Mouse (Mus musculus) liver, adult 2 months (tissue): ENCODE data around the gene Abca3. TPM values are rescaled to one million over a fixed set of nuclear protein-coding genes. Genes with fewer than 3 reads are reported as not detected.
"Not testable (repeated sequence)": the region's sequence is repeated elsewhere in the genome, so short reads cannot be mapped to it uniquely, and the experiment has no call there.

Source experiments
- DNase-seq: peaks from one replicate; pipeline ENCODE4 v3.0.0-alpha.2; 2011; ENCODE audit warnings: low read depth, low spot score; ENCODE audit errors: extremely low read depth
- H3K27ac ChIP-seq: fragments of 200-500 bp; replicated peaks from 2 replicates; pipeline ENCODE4 v1.5.1; 2012; ENCODE audit warnings: low read depth, mild to moderate bottlenecking, control low read depth, inconsistent platforms, low read length; ENCODE audit not compliant: insufficient read depth
- H3K27me3 ChIP-seq: fragments of 200-500 bp; 2 replicates; pipeline ENCODE4 v1.6.1; 2012; ENCODE audit warnings: mild to moderate bottlenecking, moderate library complexity, low read length, inconsistent platforms; ENCODE audit not compliant: control insufficient read depth, insufficient read depth
- H3K36me3 ChIP-seq: fragments of 200-500 bp; 2 replicates; pipeline ENCODE4 v1.6.1; 2012; ENCODE audit warnings: low read length, inconsistent platforms; ENCODE audit not compliant: control insufficient read depth, insufficient read depth
- H3K4me1 ChIP-seq: fragments of 200-500 bp; 2 replicates; pipeline ENCODE4 v1.6.1; 2011; ENCODE audit warnings: low read length; ENCODE audit not compliant: control insufficient read depth, insufficient read depth
- H3K4me3 ChIP-seq: fragments of 200-500 bp; 2 replicates; pipeline ENCODE4 v1.5.1; 2011; ENCODE audit warnings: low read depth, mild to moderate bottlenecking, control low read depth, low read length, moderate library complexity; ENCODE audit not compliant: insufficient read depth
- H3K79me2 ChIP-seq: fragments of 200-500 bp; 2 replicates; pipeline ENCODE4 v1.6.1; 2012; ENCODE audit warnings: inconsistent platforms, mild to moderate bottlenecking, low read length, moderate library complexity; ENCODE audit not compliant: control insufficient read depth, insufficient read depth
- H3K9ac ChIP-seq: fragments of 200-500 bp; 2 replicates; pipeline ENCODE4 v1.6.1; 2012; ENCODE audit warnings: low read depth, mild to moderate bottlenecking, control low read depth, inconsistent platforms, low read length
- CTCF ChIP-seq: fragments of 200-500 bp; IDR thresholded peaks from 2 replicates; pipeline ENCODE4 v1.5.1; 2011; ENCODE audit warnings: low read depth, low read length, control low read depth
- POLR2A ChIP-seq: fragments of 200-500 bp; IDR thresholded peaks from 2 replicates; pipeline ENCODE4 v1.6.1; 2011; ENCODE audit warnings: low read length, control low read depth; ENCODE audit not compliant: insufficient read depth; ENCODE audit errors: extremely low read depth
- WGBS: fragments of 180-500 bp; shearing (Covaris S2); methylation state at CpG from one replicate; pipeline ENCODE4 v1.1.7; 2018; 5-methylcytosine and 5-hydroxymethylcytosine counted together
- polyA plus RNA-seq: library from polyadenylated mRNA; depleted of rRNA; stranded (reverse); fragments of >200 nt; gene quantifications from 2 replicates; pipeline ENCODE4 v1.2.3, GENCODE M21; 2012
- total RNA-seq: library from RNA; depleted of rRNA; stranded (reverse); fragments of >200 nt; gene quantifications from 2 replicates; pipeline ENCODE4 v1.2.3, GENCODE M21; 2014

The Abca3 gene
- total and polyA plus RNA-seq, 2 experiments = 36.0 to 70.0 TPM

GRCm38 (mm10) chr17:24423114-24423513, 71.4 kb downstream of the Abca3 start:
- Histone ChIP-seq H3K79me2 (peaks cover 4% of the 10 kb centered on the region; the same call in 1 of the 2 replicates), H3K36me3 (peaks cover 59% of the 10 kb centered on the region), H3K27me3 (no peaks in the 10 kb centered on the region), H3K27ac (no peak overlapping the region), H3K4me1 (no peaks in the 10 kb centered on the region), H3K9ac (no peak overlapping the region), H3K4me3 (no peak overlapping the region)
- WGBS = 98% methylated on average over 4 of the region's 4 CpGs
- DNase-seq = no peak
- no peak for TF ChIP-seq POLR2A
- TF ChIP-seq CTCF = no peak

GRCm38 (mm10) chr17:24424489-24424888, 72.7 kb downstream of the Abca3 start:
- Histone ChIP-seq H3K27me3 (no peaks in the 10 kb centered on the region), H3K4me1 (no peaks in the 10 kb centered on the region), H3K9ac (no peak overlapping the region), H3K4me3 (no peak overlapping the region), H3K36me3 (peaks cover 49% of the 10 kb centered on the region), H3K79me2 (no peaks in the 10 kb centered on the region; the same call in 1 of the 2 replicates), H3K27ac (no peak overlapping the region)
- whole genome bisulfite sequencing = 95% methylated on average over 5 of the region's 5 CpGs
- DNase-seq = no peak
- no peak for TF ChIP-seq CTCF
- TF ChIP-seq POLR2A = no peak

DNA sequence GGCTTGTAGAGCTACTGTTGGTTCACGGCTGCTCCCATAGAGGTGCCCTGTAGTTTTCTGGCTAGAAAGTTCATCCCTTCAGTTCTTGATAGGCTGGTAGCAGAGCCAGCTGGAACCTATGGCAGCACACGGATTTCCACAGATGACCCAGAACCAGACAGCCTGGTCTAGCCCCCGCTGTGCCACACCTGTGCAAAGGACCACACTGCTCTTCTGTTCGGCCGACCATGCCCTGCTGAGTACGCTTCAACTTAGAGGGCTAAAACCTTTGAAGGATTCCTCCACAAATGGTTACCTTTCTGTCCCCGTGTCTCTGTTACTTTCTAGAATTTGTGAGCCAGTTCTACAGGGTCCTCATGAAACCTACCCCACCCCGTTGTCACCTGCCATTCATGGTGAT, 73.6 kb downstream of the Abca3 start:
- not testable (repeated sequence) for H3K27ac ChIP-seq, H3K79me2 ChIP-seq, H3K27me3 ChIP-seq, DNase-seq, H3K4me3 ChIP-seq, H3K9ac ChIP-seq, H3K4me1 ChIP-seq
- 98% methylated on average over 6 of the region's 8 CpGs for WGBS
- peaks cover 40% of the 10 kb centered on the region for H3K36me3 ChIP-seq

DNA sequence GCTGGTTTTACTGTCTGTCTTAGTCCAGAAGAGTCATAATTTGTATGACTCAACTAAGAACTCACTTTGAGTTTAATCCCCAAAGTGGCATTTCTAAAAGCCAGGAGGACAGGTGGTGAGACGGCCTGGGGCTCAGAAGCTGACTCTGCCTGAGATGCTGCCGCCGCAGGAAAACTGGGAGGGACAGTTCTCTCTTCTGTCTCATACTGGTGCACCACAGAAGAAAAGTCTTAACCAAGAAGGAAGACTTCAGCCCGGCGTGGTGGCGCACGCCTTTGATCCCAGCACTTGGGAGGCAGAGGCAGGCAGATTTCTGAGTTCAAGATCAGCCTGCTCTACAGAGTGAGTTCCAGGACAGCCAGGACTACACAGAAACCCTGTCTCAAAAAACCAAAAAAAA, 74.2 kb downstream of the Abca3 start:
- H3K36me3 ChIP-seq = peaks cover 35% of the 10 kb centered on the region
- TF ChIP-seq CTCF (no peak), POLR2A (no peak)
- WGBS = 90% methylated on average over 7 of the region's 7 CpGs
- H3K9ac ChIP-seq = no peak overlapping the region
- DNase-seq = no peak
- no peak overlapping the region for H3K4me3 ChIP-seq
- H3K4me1 ChIP-seq = peaks cover 6% of the 10 kb centered on the region
- H3K79me2 ChIP-seq = peaks cover 12% of the 10 kb centered on the region; the same call in 1 of the 2 replicates
- no peaks in the 10 kb centered on the region for H3K27me3 ChIP-seq
- H3K27ac ChIP-seq = peak overlapping the region; percentile 18; the same call in 1 of the 2 replicates

GRCm38 (mm10) chr17:24426471-24427169, 74.9 kb downstream of the Abca3 start, which contains the start of gene Eci1:
Eci1 (plus strand) TSS chr17:24426641.
- Histone ChIP-seq H3K36me3 (peaks cover 28% of the 10 kb centered on the region), H3K9ac (peak within 1 kb of the TSS; percentile 93), H3K27me3 (no peaks in the 10 kb centered on the region), H3K79me2 (peaks cover 13% of the 10 kb centered on the region; the same call in 1 of the 2 replicates), H3K27ac (peak within 1 kb of the TSS; percentile 85), H3K4me3 (peak within 1 kb of the TSS; percentile 69), H3K4me1 (peaks cover 6% of the 10 kb centered on the region)
- peak; percentile 98 for DNase-seq
- WGBS = 1% methylated on average over 48 of the region's 48 CpGs
- peak; percentile 94 for TF ChIP-seq POLR2A
- no peak for TF ChIP-seq CTCF

GRCm38 (mm10) chr17:24427170-24427557, 75.4 kb downstream of the Abca3 start:
- WGBS = 0% methylated on average over 8 of the region's 8 CpGs
- Histone ChIP-seq H3K4me3 (peak overlapping the region; percentile 69), H3K79me2 (peaks cover 17% of the 10 kb centered on the region; the same call in 1 of the 2 replicates), H3K27me3 (no peaks in the 10 kb centered on the region), H3K36me3 (peaks cover 23% of the 10 kb centered on the region), H3K4me1 (peaks cover 6% of the 10 kb centered on the region), H3K27ac (peak overlapping the region; percentile 85), H3K9ac (peak overlapping the region; percentile 93)
- TF ChIP-seq CTCF (no peak), POLR2A (no peak)
- peak; percentile 70 for DNase-seq
